Mouse (Mus musculus) left cerebral cortex, postnatal 36 days (tissue): ENCODE measurements around the gene Sgms1. TPM values are rescaled to one million over a fixed set of nuclear protein-coding genes. Genes with fewer than 3 reads are reported as not detected.
A peak's percentile ranks its signal among the peaks of the same experiment; 100 is the strongest.

ENCODE experiments used
- DNase-seq, 2 experiments: peaks; one replicate each; pipeline ENCODE4 v3.0.0; 2021 to 2022; ENCODE audit warnings: low spot score in 2 of 2, mixed read lengths in 1 of 2
- intact Hi-C: fragments of 180-260 bp; cut with DNase I; formaldehyde crosslinking; loops from one replicate; pipeline ENCODE4 v1.15.1; 2025
- total RNA-seq, 2 experiments: library from RNA; stranded (reverse); gene quantifications; 2 replicates each; pipeline ENCODE4 v1.2.3; 2021

Sgms1 gene
- total RNA-seq, 2 experiments from 2014 or later = 38.5 to 58.1 TPM

DNA sequence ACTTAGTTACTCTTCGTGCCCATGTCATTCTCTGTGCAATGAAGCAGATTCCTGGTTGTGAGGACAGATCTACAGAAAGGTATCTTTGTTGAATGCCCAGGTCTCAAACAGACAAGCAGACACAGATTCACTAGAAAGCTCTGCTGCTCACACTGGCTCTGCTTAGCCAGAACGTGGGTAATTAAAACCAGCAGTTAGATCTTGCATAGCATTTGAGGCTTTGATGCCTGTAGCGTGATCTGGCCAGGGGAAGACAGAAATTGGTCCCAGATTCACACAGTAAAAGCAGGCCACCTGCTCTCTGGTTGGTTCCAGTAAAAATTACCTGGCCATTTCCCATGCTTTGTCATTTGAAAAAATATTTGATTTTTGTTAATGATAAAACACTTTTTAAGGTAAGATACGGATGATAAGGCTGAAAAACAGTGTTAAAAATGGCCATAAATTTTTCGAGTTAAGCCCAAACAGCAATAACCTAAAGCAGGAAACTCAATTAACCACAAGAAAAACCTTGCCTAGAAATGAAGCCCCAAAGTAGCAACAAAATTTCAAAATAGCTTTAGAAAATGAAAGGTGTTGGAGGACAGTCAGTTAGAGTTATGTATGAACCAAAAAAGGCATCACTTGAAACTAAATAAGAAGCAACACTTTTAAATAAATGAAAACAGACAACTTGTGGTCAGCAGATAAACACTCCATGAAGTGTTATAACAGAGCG, 154.6 kb downstream of the Sgms1 start:
- intact Hi-C loops = no loop called here
- no peak for DNase-seq

- intact Hi-C loops = no loop called here
- peak in 1 of 2 experiments; percentile 35 for DNase-seq
Measured at GRCm38 (mm10) chr19:32231292-32231691, 158.2 kb downstream of the Sgms1 start.

GRCm38 (mm10) chr19:32230798-32231197, 158.7 kb downstream of the Sgms1 start:
- intact Hi-C loops = no loop called here

DNA sequence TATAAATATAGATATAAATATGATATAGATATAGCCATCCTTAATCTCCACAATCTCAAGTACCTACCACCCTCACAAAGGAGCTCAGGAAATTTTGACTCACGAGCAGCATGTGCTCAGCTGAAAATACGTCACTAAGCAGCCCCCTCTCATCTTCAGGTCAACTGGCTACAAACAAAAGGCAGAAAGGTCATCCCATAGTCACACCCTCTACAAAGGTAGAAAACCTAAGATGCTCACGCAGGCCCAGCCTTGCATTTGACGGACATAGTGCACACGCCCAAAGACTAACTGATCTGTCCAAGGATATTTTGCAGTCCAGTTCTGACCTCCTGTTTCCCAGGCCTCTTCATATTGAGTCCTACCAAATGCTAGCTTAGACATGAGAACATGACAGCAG, 159.2 kb downstream of the Sgms1 start:
- DNase-seq = no peak
- intact Hi-C loops = no loop called here

More at GRCm38 (mm10) chr19:32230798-32231197, 158.7 kb downstream of the Sgms1 start:
- no peak for DNase-seq

DNA sequence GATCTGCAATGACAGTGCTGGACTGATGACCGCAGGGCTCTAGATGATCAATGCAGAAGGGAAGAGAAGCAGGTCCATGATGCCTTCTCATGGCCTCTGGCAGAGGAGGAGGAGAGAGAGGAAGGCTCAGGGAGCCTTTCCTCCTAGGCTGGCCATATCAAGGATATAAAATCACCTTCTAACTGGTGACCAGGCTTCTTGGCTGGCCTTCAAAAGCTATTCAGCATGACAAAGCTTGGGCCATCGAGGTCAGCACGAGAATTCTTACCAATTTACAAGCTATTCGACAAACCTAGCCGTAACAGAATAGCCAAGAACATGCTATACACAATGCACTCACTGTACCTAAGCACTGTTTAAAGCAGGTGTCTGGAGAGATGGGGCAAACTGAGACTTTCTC, 159.7 kb downstream of the Sgms1 start:
- DNase-seq = no peak
- intact Hi-C loops = no loop called here

- intact Hi-C loops = no loop called here
- DNase-seq = no peak
Measured at GRCm38 (mm10) chr19:32227175-32227574, 162.3 kb downstream of the Sgms1 start.

- DNase-seq = no peak
- intact Hi-C loops = no loop called here
Measured at GRCm38 (mm10) chr19:32225097-32225490, 164.4 kb downstream of the Sgms1 start.

DNA sequence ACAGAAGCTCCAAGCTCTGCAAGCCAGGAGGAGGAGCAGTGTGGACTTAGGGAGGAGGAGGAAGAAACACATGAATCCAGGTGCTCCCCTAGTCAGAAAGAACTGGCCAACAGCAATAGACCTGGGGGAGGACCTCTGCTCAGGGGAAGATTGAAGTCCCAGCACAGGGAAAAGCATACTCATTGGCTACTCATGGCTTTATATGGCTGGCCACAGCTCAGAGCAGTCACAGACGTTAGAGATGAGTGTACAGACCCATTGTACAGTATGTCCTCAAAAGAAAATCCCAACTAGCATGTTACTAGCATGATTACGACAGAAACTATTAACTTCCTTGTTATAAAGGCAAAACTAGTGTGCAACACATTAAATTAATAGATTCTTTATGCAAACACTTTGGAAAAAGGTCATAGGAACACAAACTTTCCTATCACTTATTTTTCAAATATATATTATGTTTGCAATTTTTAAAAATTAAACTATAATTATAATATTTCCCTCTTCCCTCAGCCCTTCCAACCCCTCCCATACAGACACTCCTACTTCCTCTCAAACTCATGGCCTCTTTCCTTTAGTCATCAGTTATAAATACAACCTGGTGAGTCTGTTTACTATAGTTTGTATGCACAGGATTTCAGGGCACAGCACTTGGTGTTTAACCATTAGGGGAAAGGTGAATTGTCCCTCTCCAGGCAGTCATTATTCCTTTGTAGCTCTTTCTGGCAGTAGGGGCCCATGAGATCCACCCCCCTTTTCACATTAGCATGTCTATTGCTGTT, 165.0 kb downstream of the Sgms1 start:
- intact Hi-C loops = no loop called here
- DNase-seq = no peak

DNA sequence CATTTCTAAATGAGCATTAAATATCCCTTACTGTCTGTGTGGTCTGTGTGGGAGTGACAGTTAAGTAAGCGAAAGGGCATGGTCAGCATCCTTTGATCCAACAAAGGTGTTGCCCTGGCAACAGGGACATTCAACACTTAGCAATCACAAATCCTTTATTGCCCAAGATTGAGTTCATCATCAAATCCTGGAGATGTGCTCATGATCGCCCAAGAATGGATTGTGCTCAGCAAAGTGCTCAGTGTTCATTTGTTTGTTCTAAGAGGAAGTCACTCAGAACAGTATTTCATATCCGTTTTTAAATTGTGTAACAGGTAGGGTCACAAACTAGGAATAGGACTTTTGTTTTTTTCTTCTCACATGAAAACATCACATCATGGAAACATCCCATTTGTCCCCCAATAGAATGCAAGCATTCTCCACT, 165.8 kb downstream of the Sgms1 start:
- DNase-seq = no peak
- intact Hi-C loops = no loop called here

GRCm38 (mm10) chr19:32222083-32222482, 167.4 kb downstream of the Sgms1 start:
- no peak for DNase-seq
- intact Hi-C loops = no loop called here

GRCm38 (mm10) chr19:32220991-32221390, 168.5 kb downstream of the Sgms1 start:
- no peak for DNase-seq
- intact Hi-C loops = no loop called here

GRCm38 (mm10) chr19:32216710-32217109, 172.8 kb downstream of the Sgms1 start:
- DNase-seq = no peak
- intact Hi-C loops = no loop called here

DNA sequence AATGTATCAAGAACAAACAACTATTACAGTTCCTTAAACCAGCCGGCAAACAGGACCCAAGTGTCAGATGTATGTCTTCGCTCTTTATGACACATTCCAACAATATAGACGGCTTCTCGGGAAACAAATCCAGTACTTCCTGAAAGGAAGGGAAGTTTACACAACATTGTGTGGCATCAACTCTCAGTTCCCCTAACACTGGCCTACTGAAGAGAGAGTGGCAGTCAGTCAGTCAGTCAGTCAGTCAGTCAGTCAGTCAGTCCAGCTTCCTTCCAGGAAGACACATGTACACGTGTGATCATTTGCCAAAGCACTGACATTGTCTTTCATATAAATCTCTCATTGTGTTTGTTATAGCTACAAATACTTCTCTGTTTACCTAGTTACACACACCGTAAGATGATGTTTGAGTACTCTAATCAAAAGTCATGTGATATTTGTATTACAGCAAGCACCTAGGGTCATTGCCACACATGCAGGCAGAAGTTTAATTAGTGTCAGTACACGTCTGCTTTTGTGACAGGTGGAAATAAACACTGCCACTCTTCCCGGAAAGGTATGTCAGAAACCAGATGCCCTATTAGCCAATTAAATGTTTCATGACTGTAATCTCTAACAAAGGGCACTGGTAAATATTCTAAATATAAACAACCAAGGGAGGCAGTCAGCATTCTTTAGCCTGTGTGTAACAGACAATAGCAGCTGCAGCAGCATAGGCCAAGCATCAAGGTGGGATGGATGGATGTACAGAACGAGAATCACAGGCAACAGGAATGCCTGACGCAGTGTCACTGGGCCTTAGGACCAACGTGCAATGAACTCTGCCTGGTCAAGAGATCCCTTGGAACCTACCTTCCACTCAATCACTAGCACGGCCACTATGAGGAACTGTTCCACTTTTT, 174.4 kb downstream of the Sgms1 start:
- intact Hi-C loops = no loop called here
- DNase-seq = no peak

- intact Hi-C loops = no loop called here
- DNase-seq = no peak
Measured at GRCm38 (mm10) chr19:32213577-32213976, 175.9 kb downstream of the Sgms1 start.

DNA sequence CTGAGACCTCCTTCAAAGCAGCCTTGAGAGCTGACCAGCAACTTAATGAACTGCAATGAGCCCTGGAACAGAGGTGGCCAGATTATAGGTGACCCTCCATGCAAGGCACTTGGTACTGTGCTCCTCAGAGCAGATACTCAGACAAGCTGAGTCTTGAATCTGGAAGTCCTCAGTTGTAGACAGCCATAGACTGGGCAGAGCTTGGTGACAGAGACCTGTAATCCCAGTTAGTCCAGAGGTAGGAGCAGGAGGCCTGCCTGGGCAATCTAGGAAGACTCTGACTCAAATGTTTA, 178.3 kb downstream of the Sgms1 start:
- no peak for DNase-seq
- intact Hi-C loops = no loop called here

GRCm38 (mm10) chr19:32210450-32211292, 178.8 kb downstream of the Sgms1 start:
- intact Hi-C loops = no loop called here

GRCm38 (mm10) chr19:32210099-32210449, 179.4 kb downstream of the Sgms1 start:
- no peak for DNase-seq
- intact Hi-C loops = no loop called here

More at GRCm38 (mm10) chr19:32210450-32211292, 178.8 kb downstream of the Sgms1 start:
- DNase-seq = peak; percentile 67 to 68

- no peak for DNase-seq
- intact Hi-C loops = no loop called here
Measured at GRCm38 (mm10) chr19:32202131-32203114, 187.1 kb downstream of the Sgms1 start.
